Mouse (Mus musculus) Patski (cell line): ENCODE measurements around the gene Fam173b. TPM values are rescaled to one million over a fixed set of nuclear protein-coding genes. Genes with fewer than 3 reads are reported as not detected.

Source experiments
- ATAC-seq: fragments of 100-300 bp; one replicate; pipeline ENCODE4 v1.8.0; 2021
- CTCF ChIA-PET: fragments of 350-600 bp; sonication (Branson Sonifier 250); formaldehyde crosslinking; loops from one replicate; lab custom pipeline; 2022; ENCODE audit warnings: inconsistent platforms; lab: Charles Lee
- POLR2A ChIA-PET: fragments of 350-600 bp; sonication (Branson Sonifier 250); formaldehyde crosslinking; loops from one replicate; lab custom pipeline; 2022; ENCODE audit warnings: antibody characterized with exemption, inconsistent platforms; lab: Charles Lee
- DNase-seq: peaks from one replicate; pipeline ENCODE4 v3.0.0-alpha.2; 2011; ENCODE audit warnings: low read depth, low spot score
- H3K27me3 ChIP-seq: fragments of 371-371 bp; one replicate; pipeline ENCODE4 v1.5.1; 2021
- CTCF ChIP-seq: fragments of 100-300 bp; IDR thresholded peaks from one replicate; pipeline ENCODE4 v1.5.1; 2021
- in situ Hi-C: fragments of 300-500 bp; cut with MboI; formaldehyde crosslinking; loops from 3 replicates; pipeline ENCODE4 v1.11.1; 2018; ENCODE audit warnings: low pct_unique_long_range_greater_than_20kb, mixed read lengths
- polyA plus RNA-seq: library from polyadenylated mRNA; unstranded; gene quantifications from one replicate; pipeline ENCODE4 v1.2.3, GENCODE M21; 2021

The Fam173b gene
- polyA plus RNA-seq, 1 experiment from 2014 or later = 13.3 TPM

DNA sequence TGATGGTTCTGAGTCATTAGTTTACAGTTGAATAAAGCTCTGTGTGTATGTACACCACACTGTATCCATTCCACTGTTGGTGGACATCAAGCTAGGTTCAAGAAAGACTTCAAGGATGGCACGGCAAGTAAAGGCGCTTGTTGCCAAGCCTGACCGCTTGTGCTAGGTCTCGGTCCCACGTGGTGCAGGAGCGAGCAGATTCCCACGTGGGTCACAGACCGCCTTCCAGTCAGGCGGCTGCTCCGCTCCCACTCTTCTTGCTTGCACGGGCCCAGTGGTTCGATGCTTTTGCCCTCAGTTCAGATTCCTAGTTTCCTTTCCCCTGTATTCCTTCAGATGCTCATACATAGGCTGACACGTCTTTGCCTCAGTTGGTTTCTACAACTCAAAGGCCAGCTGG, 1.5 kb downstream of the Fam173b start:
- POLR2A ChIA-PET = interaction anchor here (1.0 kb wide), 1 partner anchor 72 kb away, joined by 3 read pairs; the partner anchor contains the start of gene March6

DNA sequence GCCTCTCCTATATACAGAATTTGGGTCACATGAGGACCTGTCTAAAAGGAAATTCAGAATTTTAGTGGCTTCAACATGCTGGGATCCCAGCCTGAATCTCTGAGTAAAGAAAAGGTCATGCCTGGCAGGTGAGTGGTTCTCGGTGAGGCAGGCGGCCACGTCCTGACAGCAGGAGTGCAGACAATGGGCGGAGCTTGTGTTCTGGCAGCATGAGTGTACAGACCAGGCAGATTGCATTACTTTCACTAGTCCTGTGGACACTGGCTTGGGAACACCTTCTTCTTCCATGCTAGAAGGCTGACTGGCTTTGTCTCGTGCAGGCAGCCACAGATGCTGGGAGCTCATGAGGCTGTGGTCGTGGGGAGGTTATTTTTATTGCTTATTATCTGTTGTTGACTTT, 5.2 kb downstream of the Fam173b start:
- no peak for ATAC-seq
- ChIA-PET CTCF (interaction anchor here (1.2 kb wide), 1 partner anchor 9 kb away, joined by 3 read pairs; no protein-coding TSS in a partner anchor), POLR2A (no interaction called here)
- in situ Hi-C loops = loop anchor here (25.0 kb wide), 2 partner anchors 630 to 1130 kb away; partner anchors contain the start of gene Sema5a
- H3K27me3 ChIP-seq = no peaks in the 10 kb centered on the region
- no peak for DNase-seq
- no peak for TF ChIP-seq CTCF

More for the DNA sequence above, 1.5 kb downstream of the Fam173b start:
- TF ChIP-seq CTCF = no peak
- CTCF ChIA-PET = interaction anchor here (1.3 kb wide), 1 partner anchor 15 kb away, joined by 3 read pairs; no protein-coding TSS in a partner anchor
- no peak for ATAC-seq
- in situ Hi-C loops = loop anchor here (25.0 kb wide), 2 partner anchors 634 to 1134 kb away; partner anchors contain the start of gene Sema5a
- no peaks in the 10 kb centered on the region for H3K27me3 ChIP-seq
- no peak for DNase-seq

DNA sequence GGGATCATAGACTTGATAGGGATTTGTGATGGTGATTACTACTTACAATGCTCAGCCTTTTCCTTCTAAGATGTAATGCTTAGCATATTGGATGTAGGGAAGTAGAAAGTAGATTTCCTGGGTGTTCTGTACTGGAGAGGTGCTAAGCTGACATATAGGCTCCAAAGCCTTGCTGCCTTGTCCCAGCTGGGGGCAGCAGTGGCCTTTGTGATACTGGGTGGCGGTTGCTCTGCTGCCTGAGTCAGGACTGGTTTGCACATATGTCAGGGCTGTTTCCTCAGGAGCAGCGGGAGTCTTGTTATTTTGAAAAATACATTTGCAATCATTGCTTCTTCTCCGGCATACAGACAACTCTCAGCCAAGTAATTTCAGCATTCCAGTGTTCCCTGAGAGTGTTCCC, 9.4 kb downstream of the Fam173b start:
- ATAC-seq = no peak
- H3K27me3 ChIP-seq = no peaks in the 10 kb centered on the region
- ChIA-PET POLR2A (no interaction called here), CTCF (no interaction called here)
- in situ Hi-C loops = loop anchor here (25.0 kb wide), 2 partner anchors 626 to 1126 kb away; partner anchors contain the start of gene Sema5a
- TF ChIP-seq CTCF = no peak
- no peak for DNase-seq

DNA sequence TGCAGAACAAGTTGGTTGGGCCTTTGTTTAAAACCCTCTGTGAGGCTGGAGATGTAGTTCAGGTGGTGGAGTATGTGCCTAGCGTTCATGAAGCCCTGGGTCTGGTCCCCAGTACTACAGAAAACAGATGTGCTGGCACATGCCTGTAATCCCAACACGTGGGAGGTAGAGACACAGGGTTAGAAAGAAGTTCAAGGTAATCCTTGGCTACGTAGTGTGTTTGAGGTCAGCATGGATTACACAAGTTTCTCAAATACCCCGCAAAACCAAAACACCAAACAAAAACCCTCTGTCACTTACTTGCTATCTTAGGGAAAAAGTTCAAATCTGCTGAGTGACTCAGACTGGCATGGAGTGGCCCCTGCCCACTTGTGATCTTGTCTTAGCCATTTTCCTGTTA, 10.3 kb downstream of the Fam173b start:
- no peak for ATAC-seq
- POLR2A ChIA-PET = no interaction called here
- DNase-seq = no peak
- TF ChIP-seq CTCF = no peak
- CTCF ChIA-PET = no interaction called here
- in situ Hi-C loops = loop anchor here (25.0 kb wide), 2 partner anchors 625 to 1125 kb away; partner anchors contain the start of gene Sema5a
- H3K27me3 ChIP-seq = no peaks in the 10 kb centered on the region

- ATAC-seq = no peak
- CTCF ChIA-PET = no interaction called here
- in situ Hi-C loops = loop anchor here (25.0 kb wide), 2 partner anchors 623 to 1123 kb away; partner anchors contain the start of gene Sema5a
Measured at GRCm38 (mm10) chr15:31613826-31614453, 12.3 kb downstream of the Fam173b start.

GRCm38 (mm10) chr15:31614666-31615065, 13.0 kb downstream of the Fam173b start:
- DNase-seq (no peak), ATAC-seq (no peak)
- in situ Hi-C loops = loop anchor here (25.0 kb wide), 2 partner anchors 623 to 1123 kb away; partner anchors contain the start of gene Sema5a
- ChIA-PET CTCF (interaction anchor here (1.2 kb wide), 1 partner anchor 7 kb away, joined by 3 read pairs; no protein-coding TSS in a partner anchor), POLR2A (no interaction called here)
- H3K27me3 ChIP-seq = no peaks in the 10 kb centered on the region
- TF ChIP-seq CTCF = no peak

More at GRCm38 (mm10) chr15:31613826-31614453, 12.3 kb downstream of the Fam173b start:
- DNase-seq = no peak
- POLR2A ChIA-PET = no interaction called here
- no peak for TF ChIP-seq CTCF
- no peaks in the 10 kb centered on the region for H3K27me3 ChIP-seq

GRCm38 (mm10) chr15:31617261-31617660, 15.6 kb downstream of the Fam173b start:
- no peak for TF ChIP-seq CTCF
- DNase-seq (no peak), ATAC-seq (no peak)
- ChIA-PET POLR2A (no interaction called here), CTCF (no interaction called here)
- in situ Hi-C loops = loop anchor here (25.0 kb wide), 2 partner anchors 620 to 1120 kb away; partner anchors contain the start of gene Sema5a
- no peaks in the 10 kb centered on the region for H3K27me3 ChIP-seq

DNA sequence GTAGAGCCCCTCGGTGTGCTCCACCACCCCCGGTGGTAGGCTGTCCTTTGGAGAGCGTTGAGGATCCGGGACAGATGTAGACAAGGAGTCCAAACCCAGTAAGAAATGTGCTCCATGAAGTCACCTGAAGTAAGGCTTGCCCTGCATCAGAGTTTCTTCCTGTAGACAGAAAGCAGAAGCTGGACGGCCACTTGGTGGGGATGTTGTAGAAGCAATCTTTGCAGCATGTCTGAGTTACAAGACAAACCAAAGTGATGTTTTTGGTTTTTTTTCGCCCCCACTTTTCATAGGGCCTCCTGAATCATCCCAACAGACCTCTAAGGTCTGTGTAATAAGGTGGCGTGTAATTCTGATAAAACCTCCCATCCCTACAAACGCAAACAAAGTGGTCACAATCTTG, 17.9 kb downstream of the Fam173b start:
- in situ Hi-C loops = loop anchor here (25.0 kb wide), 2 partner anchors 618 to 1118 kb away; partner anchors contain the start of gene Sema5a
- ChIA-PET POLR2A (no interaction called here), CTCF (interaction anchor here (0.9 to 1.3 kb wide), 2 partner anchors 9 to 11 kb away, joined by 3 read pairs; no protein-coding TSS in a partner anchor)
- DNase-seq (no peak), ATAC-seq (no peak)
- TF ChIP-seq CTCF = no peak
- H3K27me3 ChIP-seq = no peaks in the 10 kb centered on the region

DNA sequence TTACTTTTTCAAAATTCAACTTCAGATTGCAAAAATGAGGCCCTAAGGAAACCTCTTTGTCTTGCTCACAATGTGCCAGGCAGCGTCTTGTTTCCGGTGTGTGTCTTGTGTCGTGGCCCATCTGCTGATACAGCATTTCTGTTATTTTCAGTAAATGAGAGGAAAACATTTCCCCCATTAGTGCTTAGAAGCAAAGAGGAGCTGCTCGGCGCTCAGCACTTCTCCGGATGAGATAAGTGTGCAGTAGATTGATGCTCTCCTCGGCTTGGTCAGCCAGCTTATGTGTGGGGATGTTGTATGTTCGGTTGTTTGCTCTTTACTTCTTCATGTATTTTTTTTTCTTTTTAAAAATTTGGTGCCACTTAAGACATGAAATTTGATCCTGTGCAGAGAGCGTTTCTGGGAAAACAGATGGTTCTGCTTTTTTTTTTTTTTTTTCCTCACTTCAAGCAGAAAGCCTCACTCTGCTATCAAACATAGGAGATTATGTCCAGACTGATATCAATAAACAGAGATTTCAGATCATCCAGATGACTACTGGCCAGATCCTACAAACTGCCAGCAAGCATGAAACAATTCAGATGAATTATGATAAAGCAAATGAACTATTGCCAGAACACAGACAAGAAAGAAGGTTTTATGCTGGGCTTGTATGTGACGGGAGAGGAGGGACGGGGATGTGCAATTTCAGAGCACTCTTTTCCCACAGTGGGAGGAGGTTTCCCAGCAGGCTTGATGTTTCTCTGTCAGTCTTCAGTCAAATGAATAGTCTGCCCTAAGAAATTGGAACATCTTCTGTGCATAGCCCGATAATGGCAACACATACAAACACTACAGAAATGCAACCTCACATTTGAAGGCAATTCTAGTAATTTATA, 25.9 kb downstream of the Fam173b start:
- POLR2A ChIA-PET = no interaction called here
- in situ Hi-C loops = no loop called here
- DNase-seq = no peak
- no peak for TF ChIP-seq CTCF
- H3K27me3 ChIP-seq = no peaks in the 10 kb centered on the region
- CTCF ChIA-PET = no interaction called here
- ATAC-seq = no peak

DNA sequence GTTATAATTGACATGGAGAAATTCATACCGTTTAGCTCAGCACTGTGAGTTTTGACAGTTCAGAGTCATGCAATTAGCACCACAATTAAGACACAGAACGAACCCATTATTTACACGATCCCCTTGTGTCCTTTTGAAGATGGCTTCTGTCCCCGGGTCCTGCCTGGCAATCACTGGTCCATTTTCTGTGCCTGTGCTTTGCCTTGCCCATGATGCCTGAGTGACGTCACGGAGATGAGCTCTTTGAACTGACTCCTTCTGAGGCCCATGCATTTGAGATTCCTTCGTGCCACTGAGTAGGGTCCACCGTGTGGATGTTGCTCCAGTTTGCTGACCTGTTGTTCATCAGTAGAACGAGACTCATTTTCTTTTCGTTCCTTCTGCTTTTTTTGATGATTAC, 26.5 kb downstream of the Fam173b start:
- CTCF ChIA-PET = interaction anchor here (1.1 kb wide), 1 partner anchor 9 kb away, joined by 3 read pairs; no protein-coding TSS in a partner anchor
- no peaks in the 10 kb centered on the region for H3K27me3 ChIP-seq
- POLR2A ChIA-PET = no interaction called here
- DNase-seq (no peak), ATAC-seq (no peak)
- no peak for TF ChIP-seq CTCF
- in situ Hi-C loops = no loop called here
